Mouse (Mus musculus) limb, embryonic 11.5 days (tissue): ENCODE results near the gene Plekho2. TPM values are rescaled to one million over a fixed set of nuclear protein-coding genes. Genes with fewer than 3 reads are reported as not detected.

Experiments
- ATAC-seq: fragments of 200-750 bp; cut with Nextera tagmentation; 2 replicates; pipeline ENCODE4 v1.8.0; 2017; ENCODE audit warnings: low read depth; ENCODE audit not compliant: insufficient number of reproducible peaks, low FRiP score, low TSS enrichment
- DNase-seq: peaks from one replicate; pipeline ENCODE4 v3.0.0-alpha.2; 2015; ENCODE audit warnings: low spot score
- H3K27ac ChIP-seq: fragments of 300-500 bp; sonication (generic); replicated peaks from 2 replicates; pipeline ENCODE4 v1.5.1; 2014; ENCODE audit warnings: low read depth, mild to moderate bottlenecking, low read length
- H3K27me3 ChIP-seq: fragments of 300-500 bp; sonication (generic); 2 replicates; pipeline ENCODE4 v1.6.1; 2014; ENCODE audit warnings: mild to moderate bottlenecking, low read length, mixed read lengths; ENCODE audit not compliant: control insufficient read depth, insufficient read depth
- H3K36me3 ChIP-seq: fragments of 300-500 bp; sonication (generic); 2 replicates; pipeline ENCODE4 v1.6.1; 2014; ENCODE audit warnings: mild to moderate bottlenecking, low read length, moderate library complexity, mixed read lengths; ENCODE audit not compliant: control insufficient read depth, insufficient read depth
- H3K4me1 ChIP-seq: fragments of 300-500 bp; sonication (generic); 2 replicates; pipeline ENCODE4 v1.6.1; 2014; ENCODE audit warnings: low read length, mixed read lengths; ENCODE audit not compliant: control insufficient read depth, insufficient read depth
- H3K4me2 ChIP-seq: fragments of 300-500 bp; sonication (generic); 2 replicates; pipeline ENCODE4 v1.6.1; 2014; ENCODE audit warnings: low read depth, mild to moderate bottlenecking, moderate library complexity; ENCODE audit not compliant: severe bottlenecking
- H3K4me3 ChIP-seq: fragments of 300-500 bp; sonication (generic); 2 replicates; pipeline ENCODE4 v1.5.1; 2014; ENCODE audit warnings: low read depth, low read length
- H3K9ac ChIP-seq: fragments of 300-500 bp; sonication (generic); 2 replicates; pipeline ENCODE4 v1.6.1; 2014; ENCODE audit warnings: mild to moderate bottlenecking, low read length
- H3K9me3 ChIP-seq: fragments of 300-500 bp; sonication (generic); 2 replicates; pipeline ENCODE4 v1.6.1; 2016; ENCODE audit warnings: low read length; ENCODE audit not compliant: control insufficient read depth
- WGBS: fragments of 180-500 bp; shearing (Covaris S2); extraction: QIAGEN DNeasy Blood & Tissue Kit; methylation state at CpG from one replicate; pipeline ENCODE4 v1.1.7; 2014; 5-methylcytosine and 5-hydroxymethylcytosine counted together
- polyA plus RNA-seq: library from polyadenylated mRNA; unstranded; fragments of >200 nt; fragmentation: Nextera tagmentation; extraction: Ambion mirVana; gene quantifications from 2 replicates; pipeline ENCODE4 v1.2.1, GENCODE M21; 2014

The Plekho2 gene
- polyA plus RNA-seq, 1 experiment from 2014 or later = 12.2 TPM

DNA sequence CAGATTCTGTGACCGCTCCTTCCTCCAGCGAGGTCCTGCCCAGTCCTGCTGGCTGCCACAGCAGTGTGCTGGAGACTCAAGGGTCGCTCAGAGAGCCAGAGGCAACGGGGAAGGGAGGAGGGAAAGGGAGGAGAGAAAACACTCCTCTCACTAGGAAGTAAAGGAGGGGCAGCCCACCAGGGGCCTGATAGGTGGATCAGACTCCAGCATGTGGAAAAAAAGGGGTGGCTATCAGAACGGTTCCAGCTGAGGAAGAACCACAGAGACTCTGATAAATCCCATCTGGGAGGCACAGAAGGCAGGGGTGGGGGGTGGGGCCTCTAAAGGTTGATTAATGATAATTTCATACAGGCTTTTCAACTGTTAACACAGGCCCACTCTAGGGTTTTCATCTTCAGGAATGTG lies 24.8 kb downstream of the Plekho2 start:
- Histone ChIP-seq H3K27me3 (no peaks in the 10 kb centered on the region), H3K9ac (no peak overlapping the region), H3K36me3 (0 out of 2 replicates have a peak, but pooled peaks cover 3% of the 10 kb centered on the region), H3K4me1 (peaks cover 24% of the 10 kb centered on the region), H3K9me3 (no peaks in the 10 kb centered on the region), H3K4me2 (no peak overlapping the region), H3K27ac (0 out of 2 replicates have a peak overlapping the region, but pooled peaks have one; percentile 30), H3K4me3 (no peak overlapping the region)
- no peak for DNase-seq
- WGBS = 9% methylated on average over 5 of the region's 5 CpGs
- ATAC-seq = no peak

DNA sequence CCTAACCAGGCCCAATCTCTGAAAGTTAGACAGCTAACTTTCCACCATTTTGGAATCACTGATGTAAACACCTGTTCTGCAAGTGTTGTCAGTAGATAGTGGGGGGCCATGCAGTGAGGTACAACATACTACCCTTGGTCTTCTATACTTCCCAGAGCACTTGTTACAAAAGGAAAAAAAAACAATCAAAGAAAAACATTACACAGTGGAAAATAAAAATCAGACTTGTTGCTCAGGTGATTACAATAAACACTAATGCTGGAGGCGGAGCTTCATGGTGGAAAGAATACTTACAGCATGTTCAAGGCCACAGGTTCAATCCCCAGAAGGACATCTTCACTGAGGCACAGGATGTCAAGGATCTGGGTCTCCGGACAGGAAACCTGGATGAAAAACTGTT lies 27.1 kb downstream of the Plekho2 start:
- peaks cover 22% of the 10 kb centered on the region for H3K4me1 ChIP-seq
- H3K9me3 ChIP-seq = no peaks in the 10 kb centered on the region
- ATAC-seq (no peak), DNase-seq (no peak)
- H3K4me2 ChIP-seq = no peak overlapping the region
- no peak overlapping the region for H3K27ac ChIP-seq
- no peak overlapping the region for H3K4me3 ChIP-seq
- H3K27me3 ChIP-seq = no peaks in the 10 kb centered on the region
- 97% methylated on average over 2 of the region's 2 CpGs for WGBS
- 0 out of 2 replicates have a peak, but pooled peaks cover 3% of the 10 kb centered on the region for H3K36me3 ChIP-seq
- no peak overlapping the region for H3K9ac ChIP-seq

DNA sequence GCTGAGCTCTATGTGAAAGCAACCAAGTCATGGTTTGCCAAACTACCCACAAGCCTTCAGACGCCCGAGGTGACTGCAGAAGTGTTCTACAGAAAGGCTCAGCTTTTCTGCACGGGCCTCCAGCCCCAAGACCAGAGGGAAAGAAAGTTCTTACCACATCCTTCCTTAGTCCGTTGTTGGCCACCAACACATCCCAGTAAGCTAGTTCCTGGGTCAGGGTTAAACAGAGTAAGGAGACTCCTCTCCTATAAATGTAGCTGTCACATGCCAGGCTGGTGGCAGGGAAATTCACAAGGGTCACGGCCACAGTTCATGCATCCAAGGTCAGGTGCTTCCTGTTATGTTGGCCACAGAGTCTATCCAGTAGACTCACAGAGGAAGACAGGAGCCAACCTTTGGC lies 27.7 kb downstream of the Plekho2 start:
- Histone ChIP-seq H3K9me3 (no peaks in the 10 kb centered on the region), H3K4me3 (no peak overlapping the region), H3K27ac (no peak overlapping the region), H3K4me1 (peaks cover 22% of the 10 kb centered on the region), H3K36me3 (0 out of 2 replicates have a peak, but pooled peaks cover 3% of the 10 kb centered on the region), H3K4me2 (no peak overlapping the region), H3K27me3 (no peaks in the 10 kb centered on the region), H3K9ac (no peak overlapping the region)
- 90% methylated on average over 5 of the region's 5 CpGs for WGBS
- no peak for DNase-seq
- no peak for ATAC-seq

DNA sequence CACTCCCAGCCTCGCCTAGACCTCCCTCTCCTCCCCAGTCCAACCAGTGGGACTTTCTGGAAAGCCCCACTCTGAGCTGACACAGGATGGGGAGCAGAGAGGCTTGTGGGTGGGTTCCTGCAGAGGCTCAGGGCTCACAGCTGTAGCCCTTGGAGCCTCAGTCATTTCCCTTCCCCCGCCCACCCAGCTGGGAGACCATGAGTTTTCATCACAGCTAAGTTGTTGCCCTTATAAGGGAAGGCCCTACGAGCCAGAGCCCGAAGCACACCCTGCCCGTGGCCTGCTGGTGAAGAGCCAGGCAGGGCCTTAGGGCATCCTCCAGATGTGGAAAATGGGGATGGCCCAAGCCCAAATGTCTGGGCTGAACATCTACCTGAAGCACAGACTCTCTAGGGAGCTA lies 28.8 kb downstream of the Plekho2 start:
- DNase-seq = peak; percentile 81
- Histone ChIP-seq H3K4me3 (no peak overlapping the region), H3K9ac (no peak overlapping the region), H3K27me3 (no peaks in the 10 kb centered on the region), H3K36me3 (no peaks in the 10 kb centered on the region), H3K27ac (peak overlapping the region; percentile 43), H3K4me1 (peaks cover 22% of the 10 kb centered on the region), H3K9me3 (no peaks in the 10 kb centered on the region), H3K4me2 (no peak overlapping the region)
- peak; percentile 71 for ATAC-seq
- WGBS = 7% methylated on average over 5 of the region's 5 CpGs

DNA sequence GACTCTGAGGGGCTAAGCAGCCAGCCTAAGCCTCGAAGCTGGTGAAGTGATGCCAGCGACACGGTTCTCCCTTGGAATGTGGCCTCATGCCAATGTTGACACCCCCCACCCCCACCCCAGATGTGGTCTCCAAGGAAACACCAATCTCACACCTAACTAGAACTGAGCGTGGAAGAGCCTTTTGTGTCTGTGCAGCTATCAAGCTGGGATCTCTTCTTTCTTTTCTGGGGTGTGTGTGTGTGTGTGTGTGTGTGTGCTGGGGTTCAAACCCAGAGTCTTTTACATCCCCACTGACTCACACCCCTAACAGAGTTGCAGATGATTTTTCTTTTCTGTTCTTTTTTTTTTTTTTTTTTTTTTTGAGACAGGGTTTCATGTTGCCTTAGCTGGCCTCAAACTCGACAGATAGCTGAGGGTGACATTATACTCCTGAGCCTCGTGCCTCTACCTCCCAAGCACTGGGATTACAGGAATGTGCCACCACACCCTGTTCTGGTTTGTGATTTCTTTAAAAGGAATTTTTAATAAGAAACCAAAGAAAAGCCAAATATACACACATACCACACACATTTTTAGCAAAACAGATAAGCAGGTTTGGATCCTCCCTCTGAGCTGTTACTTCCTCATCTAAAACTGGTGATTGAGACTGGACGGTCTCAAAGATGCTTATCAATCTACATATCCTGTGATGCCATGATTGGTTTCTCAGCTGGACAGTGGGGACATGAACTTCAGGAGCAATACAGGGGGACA lies 29.6 kb downstream of the Plekho2 start:
- WGBS = 50% methylated on average over 7 of the region's 7 CpGs
- H3K9ac ChIP-seq = no peak overlapping the region

DNA sequence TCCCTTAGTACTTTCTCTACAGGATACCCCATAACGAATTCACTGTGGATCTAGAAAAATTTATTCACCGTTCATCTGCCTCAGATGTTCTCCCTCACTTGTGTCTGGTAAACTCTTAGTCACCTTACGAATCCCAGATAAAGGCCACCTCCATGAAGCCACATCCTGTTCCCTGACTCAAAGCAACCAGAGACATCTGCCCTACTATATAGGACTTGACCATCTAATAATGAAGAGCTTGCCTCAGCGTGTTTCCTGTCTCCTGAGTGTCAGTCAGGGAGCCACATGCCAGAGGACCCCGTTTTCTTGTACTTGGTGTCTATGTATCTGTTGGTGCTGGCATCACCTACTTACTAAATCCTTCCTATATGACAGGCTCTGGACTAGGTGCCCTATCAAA lies 30.2 kb downstream of the Plekho2 start:
- WGBS = 87% methylated on average over 5 of the region's 5 CpGs
- Histone ChIP-seq H3K36me3 (no peaks in the 10 kb centered on the region), H3K9ac (no peak overlapping the region), H3K4me2 (no peak overlapping the region), H3K4me1 (peaks cover 11% of the 10 kb centered on the region), H3K27ac (no peak overlapping the region), H3K4me3 (no peak overlapping the region), H3K9me3 (no peaks in the 10 kb centered on the region), H3K27me3 (no peaks in the 10 kb centered on the region)
- no peak for ATAC-seq
- DNase-seq = no peak

More for the DNA sequence above, 29.6 kb downstream of the Plekho2 start:
- DNase-seq (no peak), ATAC-seq (no peak)
- Histone ChIP-seq H3K27ac (peak overlapping the region; percentile 43), H3K36me3 (no peaks in the 10 kb centered on the region), H3K4me2 (no peak overlapping the region), H3K27me3 (no peaks in the 10 kb centered on the region), H3K4me3 (no peak overlapping the region), H3K4me1 (peaks cover 18% of the 10 kb centered on the region), H3K9me3 (no peaks in the 10 kb centered on the region)

DNA sequence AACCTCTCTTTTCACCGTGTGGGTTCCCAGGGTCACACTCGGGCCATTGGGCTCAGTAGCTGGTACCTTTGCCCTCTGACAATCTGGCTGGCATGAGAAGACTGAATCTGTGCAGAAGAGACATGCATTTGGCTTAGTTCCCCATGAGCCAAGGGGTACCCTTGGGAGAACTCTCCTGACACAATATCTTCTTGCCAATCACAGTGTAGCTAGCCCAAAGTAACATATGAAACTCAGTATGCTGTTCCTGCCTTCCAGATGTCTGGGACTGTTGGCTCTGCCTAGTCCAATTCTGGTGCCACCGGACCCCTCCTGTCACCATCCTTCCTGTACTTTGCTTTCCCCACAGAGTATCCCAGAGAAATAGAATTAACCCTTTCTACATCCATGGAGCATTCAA lies 30.7 kb downstream of the Plekho2 start:
- Histone ChIP-seq H3K4me2 (no peak overlapping the region), H3K9me3 (no peaks in the 10 kb centered on the region), H3K9ac (no peak overlapping the region), H3K36me3 (no peaks in the 10 kb centered on the region), H3K4me3 (no peak overlapping the region), H3K4me1 (peaks cover 10% of the 10 kb centered on the region), H3K27ac (no peak overlapping the region), H3K27me3 (no peaks in the 10 kb centered on the region)
- ATAC-seq (no peak), DNase-seq (no peak)
- whole genome bisulfite sequencing = 89% methylated on average over 3 of the region's 3 CpGs

DNA sequence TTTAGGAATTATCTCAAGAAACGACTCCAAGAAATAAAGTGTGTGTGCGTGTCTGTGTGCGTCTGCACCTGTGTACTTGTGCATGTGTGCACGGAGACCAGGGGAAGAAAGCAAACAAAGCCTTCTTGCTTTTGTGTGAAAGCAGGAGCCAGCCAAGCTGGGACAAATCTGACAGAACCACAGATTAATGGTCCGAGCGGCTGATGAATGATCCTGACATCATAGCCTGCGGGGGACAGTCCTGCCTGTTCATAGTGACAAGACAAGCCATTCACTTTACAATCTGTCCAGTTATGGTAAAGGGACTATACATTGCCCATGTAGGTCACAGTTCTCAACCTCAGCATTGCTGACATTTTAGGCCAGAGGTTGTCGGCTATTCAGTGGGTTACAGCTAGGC lies 31.5 kb downstream of the Plekho2 start:
- Histone ChIP-seq H3K4me2 (no peak overlapping the region), H3K9ac (no peak overlapping the region), H3K4me1 (peaks cover 10% of the 10 kb centered on the region), H3K9me3 (no peaks in the 10 kb centered on the region), H3K27me3 (no peaks in the 10 kb centered on the region), H3K27ac (no peak overlapping the region), H3K4me3 (no peak overlapping the region), H3K36me3 (no peaks in the 10 kb centered on the region)
- 88% methylated on average over 8 of the region's 8 CpGs for WGBS
- ATAC-seq = no peak
- no peak for DNase-seq

DNA sequence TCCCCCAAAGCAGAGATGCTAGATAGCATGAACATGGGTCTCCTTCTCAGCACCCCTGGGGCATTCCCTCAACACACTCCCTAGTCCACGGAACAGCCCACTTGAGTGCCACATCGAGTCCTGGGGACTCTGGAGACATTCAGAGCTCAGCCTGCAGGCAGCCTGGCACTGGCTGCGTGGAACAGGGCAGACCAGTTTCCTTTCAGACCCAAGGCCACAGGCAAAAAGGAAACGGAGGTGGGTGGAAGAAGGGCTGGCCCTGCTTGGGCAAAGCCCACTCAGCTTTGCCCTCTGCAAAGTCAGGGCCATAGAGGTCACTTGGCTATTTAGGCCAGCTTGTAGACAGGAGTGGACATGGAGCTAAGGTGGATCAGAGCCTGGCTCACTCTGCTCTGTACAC lies 32.0 kb downstream of the Plekho2 start:
- H3K9ac ChIP-seq = no peak overlapping the region
- H3K36me3 ChIP-seq = no peaks in the 10 kb centered on the region
- no peak overlapping the region for H3K4me2 ChIP-seq
- no peak for ATAC-seq
- no peaks in the 10 kb centered on the region for H3K27me3 ChIP-seq
- no peak for DNase-seq
- H3K4me3 ChIP-seq = no peak overlapping the region
- H3K4me1 ChIP-seq = peaks cover 10% of the 10 kb centered on the region
- no peaks in the 10 kb centered on the region for H3K9me3 ChIP-seq
- WGBS = 81% methylated on average over 4 of the region's 4 CpGs
- no peak overlapping the region for H3K27ac ChIP-seq
